29 mouse cellular contexts compared by ENCODE assay signal in the genomic region with DNA sequence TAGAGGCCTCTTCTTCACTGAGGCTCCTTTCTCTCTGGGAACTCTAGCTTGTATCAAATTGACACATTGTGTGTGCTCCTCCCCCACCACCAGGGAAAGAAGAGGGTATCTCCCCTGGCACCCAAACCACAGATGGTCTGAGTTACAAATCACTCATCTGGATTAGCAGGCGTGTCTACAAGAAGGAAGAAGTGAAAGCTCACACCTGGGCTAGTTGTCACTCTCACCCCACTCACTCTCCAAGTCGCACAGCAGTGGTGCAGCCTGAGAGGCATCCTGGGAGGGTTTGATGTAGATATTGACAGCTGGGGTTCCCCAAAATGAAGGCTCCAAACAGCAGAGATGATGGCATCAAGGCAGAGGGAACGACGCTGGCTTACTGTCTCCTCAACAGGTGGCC. TPM values are rescaled to one million over a fixed set of nuclear protein-coding genes. Genes with fewer than 3 reads are reported as not detected.
A peak's percentile ranks its signal among the peaks of the same experiment; 100 is the strongest.
DNase-seq lines count a peak whose midpoint lies in the region; ATAC-seq lines count a peak whose summit lies in the region.
"Had no signal": no experiment of that assay in that cellular context is flagged by ENCODE, and none has a peak within 500 bp of the region (broad histone marks: within the 10 kb centered on the region; RNA-seq: fewer than 3 reads in every experiment).

No protein-coding gene starts in this region.

- no peaks in the 10 kb centered on the region for H3K9me3 ChIP-seq in heart, embryonic 12.5 days (replicated peaks)
- H3K9me3 ChIP-seq in neural tube, embryonic 15.5 days (replicated peaks): no peaks in the 10 kb centered on the region
- H3K9me3 ChIP-seq: embryonic facial prominence, embryonic 15.5 days; heart, embryonic 13.5 days; limb, embryonic 13.5 days; midbrain, embryonic 12.5 days had no signal

- WGBS in heart, embryonic 12.5 days: 44% methylated on average over 4 of the region's 4 CpGs
- 79% methylated on average over 4 of the region's 4 CpGs for WGBS in neural tube, embryonic 15.5 days

- no peak overlapping the region for H3K9ac ChIP-seq in heart, embryonic 12.5 days
- no peak overlapping the region for H3K9ac ChIP-seq in neural tube, embryonic 15.5 days (replicated peaks)
- H3K9ac ChIP-seq: embryonic facial prominence, embryonic 15.5 days; forebrain, postnatal 0 days; heart, embryonic 13.5 days; hindbrain, embryonic 14.5 days; limb, embryonic 13.5 days; midbrain, embryonic 12.5 days had no signal

- H3K36me3 ChIP-seq in heart, embryonic 12.5 days: no peaks in the 10 kb centered on the region
- H3K36me3 ChIP-seq in neural tube, embryonic 15.5 days: no peaks in the 10 kb centered on the region
- H3K36me3 ChIP-seq: embryonic facial prominence, embryonic 15.5 days; heart, embryonic 13.5 days; limb, embryonic 13.5 days; midbrain, embryonic 12.5 days had no signal

- H3K27ac ChIP-seq in heart, embryonic 12.5 days (ENCODE audit: poor library complexity, severe bottlenecking): no peak overlapping the region
- no peak overlapping the region for H3K27ac ChIP-seq in neural tube, embryonic 15.5 days (replicated peaks)
- H3K27ac ChIP-seq: embryonic facial prominence, embryonic 15.5 days; heart, embryonic 13.5 days; hindbrain, embryonic 14.5 days; limb, embryonic 13.5 days; midbrain, embryonic 12.5 days had no signal

- peaks cover 74% of the 10 kb centered on the region for H3K27me3 ChIP-seq in heart, embryonic 12.5 days (replicated peaks)
- H3K27me3 ChIP-seq in neural tube, embryonic 15.5 days (replicated peaks): peaks cover 6% of the 10 kb centered on the region

- H3K4me3 ChIP-seq in heart, embryonic 12.5 days: no peak overlapping the region
- H3K4me3 ChIP-seq in neural tube, embryonic 15.5 days (replicated peaks): no peak overlapping the region
- H3K4me3 ChIP-seq: embryonic facial prominence, embryonic 15.5 days; heart, embryonic 13.5 days; limb, embryonic 13.5 days; midbrain, embryonic 12.5 days had no signal

- no peaks in the 10 kb centered on the region for H3K4me1 ChIP-seq in heart, embryonic 12.5 days (replicated peaks)
- no peaks in the 10 kb centered on the region for H3K4me1 ChIP-seq in neural tube, embryonic 15.5 days
- H3K4me1 ChIP-seq: embryonic facial prominence, embryonic 15.5 days; heart, embryonic 13.5 days; limb, embryonic 13.5 days; midbrain, embryonic 12.5 days had no signal

- no peak overlapping the region for H3K4me2 ChIP-seq in heart, embryonic 12.5 days
- H3K4me2 ChIP-seq in neural tube, embryonic 15.5 days: no peak overlapping the region
- H3K4me2 ChIP-seq: embryonic facial prominence, embryonic 15.5 days; heart, embryonic 13.5 days; hindbrain, embryonic 14.5 days; limb, embryonic 13.5 days; midbrain, embryonic 12.5 days had no signal

- no peak for ATAC-seq in heart, embryonic 12.5 days (ENCODE audit: insufficient number of reproducible peaks, low FRiP score)
- ATAC-seq in monocyte, adult 5-6 weeks (replicated peaks; ENCODE audit: insufficient number of reproducible peaks, low FRiP score, low TSS enrichment, poor library complexity, severe bottlenecking): peak; percentile 32; the same call in 1 of the 2 replicates
- ATAC-seq in neural tube, embryonic 15.5 days (ENCODE audit: low FRiP score): no peak
- ATAC-seq: forebrain, postnatal 0 days had no signal

- intact Hi-C loops in left cerebral cortex, postnatal 14 days (cut with DNase I): no loop called here

- DNase-seq in heart, adult 11 months: peak; percentile 92
- peak; percentile 94 for DNase-seq in A20 (ENCODE audit: low read depth, low spot score)
- peak; percentile 21 to 52 for DNase-seq in spleen, postnatal 14 days (ENCODE audit: low spot score in 2 of 2)
- no peak for DNase-seq in layer of hippocampus, adult 9-10 months (ENCODE audit: low spot score)
- DNase-seq in left cerebral cortex, postnatal 14 days (ENCODE audit: low spot score in 2 of 2): no peak
- DNase-seq: adrenal gland, postnatal 36 days; cerebellum, adult 18-20 months; cerebellum, postnatal 25 days; embryo, embryonic 11 days; forebrain, postnatal 0 days; kidney, adult 9 months; kidney, postnatal 4 days; lung, postnatal 4 days; right cerebral cortex, postnatal 25 days had no signal

RNA-seq across cellular contexts. Expression of gene Wfdc21, which starts 0.6 kb away (rescaled TPM):
- not detected in 2 replicates for polyA plus RNA-seq in heart, embryonic 12.5 days (2016; fragmentation: Nextera tagmentation; extraction: Ambion mirVana)
- 0.95 TPM in 1 of 3 replicates, not detected in the others for total RNA-seq in monocyte, adult 5-6 weeks (2017)
- 0.41 and 2.0 TPM in 2 replicates for polyA plus RNA-seq in neural tube, embryonic 15.5 days (2015; fragmentation: Nextera tagmentation; extraction: Ambion mirVana)
- not detected for total RNA-seq in left cerebral cortex, postnatal 14 days (2021)
- total RNA-seq: forebrain, postnatal 0 days; heart, postnatal 25 days; layer of hippocampus, postnatal 14 days; MEL had no signal
- polyA plus RNA-seq: forebrain, postnatal 0 days; heart, embryonic 13.5 days; hindbrain, embryonic 14.5 days; limb, embryonic 13.5 days; midbrain, embryonic 12.5 days; neural tube, embryonic 14.5 days had no signal

RNA-seq across cellular contexts. Expression of gene Heatr6, which starts 7.3 kb away (rescaled TPM):
- polyA plus RNA-seq in heart, embryonic 12.5 days (2016; fragmentation: Nextera tagmentation; extraction: Ambion mirVana): 13.4 and 15.0 TPM in 2 replicates
- 12.9 to 19.4 TPM (median 16.7 TPM) in 3 replicates for total RNA-seq in monocyte, adult 5-6 weeks (2017)
- 28.1 and 32.4 TPM in 2 replicates for polyA plus RNA-seq in neural tube, embryonic 15.5 days (2015; fragmentation: Nextera tagmentation; extraction: Ambion mirVana)
- 10 to 100 TPM; 12.6 to 14.8 TPM for total RNA-seq in left cerebral cortex, postnatal 14 days (2021)

RNA-seq across cellular contexts. Expression of gene Wfdc18, which starts 37.3 kb away (rescaled TPM):
- 1.9 and 2.0 TPM in 2 replicates for polyA plus RNA-seq in heart, embryonic 12.5 days (2016; fragmentation: Nextera tagmentation; extraction: Ambion mirVana)
- total RNA-seq in monocyte, adult 5-6 weeks (2017): 4.7 TPM in 1 of 3 replicates, not detected in the others
- polyA plus RNA-seq in neural tube, embryonic 15.5 days (2015; fragmentation: Nextera tagmentation; extraction: Ambion mirVana): 0.91 TPM in 1 of 2 replicates, not detected in the other
- total RNA-seq in left cerebral cortex, postnatal 14 days (2021): 1 to 10 TPM in 1 of 2 experiments, under 1 TPM in 1; 0.97 to 3.1 TPM
- total RNA-seq: adrenal gland, postnatal 36 days; forebrain, postnatal 0 days; gastrocnemius, postnatal 4 days; heart, postnatal 25 days; layer of hippocampus, postnatal 14 days; MEL had no signal
- polyA plus RNA-seq: hindbrain, embryonic 14.5 days; intestine, embryonic 14.5 days; limb, embryonic 13.5 days; midbrain, embryonic 12.5 days; neural tube, embryonic 14.5 days; stomach, embryonic 16.5 days had no signal

RNA-seq across cellular contexts. Expression of gene Wfdc17, which starts 42.4 kb away (rescaled TPM):
- 0.40 TPM in 1 of 2 replicates, not detected in the other for polyA plus RNA-seq in heart, embryonic 12.5 days (2016; fragmentation: Nextera tagmentation; extraction: Ambion mirVana)
- 8.1 to 15.4 TPM (median 14.2 TPM) in 3 replicates for total RNA-seq in monocyte, adult 5-6 weeks (2017)
- 0.84 and 1.1 TPM in 2 replicates for polyA plus RNA-seq in neural tube, embryonic 15.5 days (2015; fragmentation: Nextera tagmentation; extraction: Ambion mirVana)
- total RNA-seq in left cerebral cortex, postnatal 14 days (2021): not detected
- total RNA-seq: forebrain, postnatal 0 days; layer of hippocampus, postnatal 14 days; MEL had no signal
- polyA plus RNA-seq: forebrain, postnatal 0 days; neural tube, embryonic 14.5 days had no signal

Comparison
In these comparisons a context has a peak if more than half of its experiments do, and no peak if none do; other contexts are left out.
1. DNase-seq: peak in heart, adult 11 months (single experiment), A20 (single experiment) and spleen, postnatal 14 days (2 of 2); none in layer of hippocampus, adult 9-10 months (single experiment) and left cerebral cortex, postnatal 14 days (0 of 2).